Mouse (Mus musculus) cerebellum, postnatal 10 days (tissue): Measurements from ENCODE around the gene Espnl.

Experiments
- DNase-seq, 2 experiments: peaks; one replicate each; pipeline ENCODE4 v3.0.0; 2021; ENCODE audit warnings: mixed read lengths in 2 of 2

Espnl gene

GRCm38 (mm10) chr1:91324646-91325045 is 2.8 kb downstream of the Espnl start:
- DNase-seq, result no peak

GRCm38 (mm10) chr1:91325488-91326042 is 3.7 kb downstream of the Espnl start:
- DNase-seq, result no peak

GRCm38 (mm10) chr1:91332102-91332501 is 10.2 kb downstream of the Espnl start:
- DNase-seq, result no peak

GRCm38 (mm10) chr1:91333582-91333981 is 11.7 kb downstream of the Espnl start:
- no peak for DNase-seq

- no peak for DNase-seq
Measured at GRCm38 (mm10) chr1:91337355-91337754, 15.5 kb downstream of the Espnl start.

GRCm38 (mm10) chr1:91344001-91344400 is 22.1 kb downstream of the Espnl start:
- DNase-seq, result peak; percentile 60 to 69

- peak; percentile 70 to 74 for DNase-seq
Measured at GRCm38 (mm10) chr1:91344921-91345685, 23.2 kb downstream of the Espnl start.

GRCm38 (mm10) chr1:91346892-91347291 is 25.0 kb downstream of the Espnl start:
- peak; percentile 80 to 87 for DNase-seq

- no peak for DNase-seq
Measured at GRCm38 (mm10) chr1:91350841-91351240, 29.0 kb downstream of the Espnl start, which contains the start of gene Klhl30. Klhl30 (plus strand) TSS chr1:91351016.

- DNase-seq, result no peak
Measured at GRCm38 (mm10) chr1:91351249-91351648, 29.4 kb downstream of the Espnl start.

GRCm38 (mm10) chr1:91352277-91352676 is 30.4 kb downstream of the Espnl start:
- no peak for DNase-seq

GRCm38 (mm10) chr1:91356105-91356504 is 34.2 kb downstream of the Espnl start:
- no peak for DNase-seq

GRCm38 (mm10) chr1:91362113-91362512 is 40.2 kb downstream of the Espnl start:
- no peak for DNase-seq

GRCm38 (mm10) chr1:91364822-91365644 is 43.2 kb downstream of the Espnl start:
- no peak for DNase-seq

GRCm38 (mm10) chr1:91365816-91366214 is 43.9 kb downstream of the Espnl start:
- DNase-seq, result no peak

GRCm38 (mm10) chr1:91366215-91367108 is 44.6 kb downstream of the Espnl start, which contains the start of gene Erfe:
Erfe (plus strand) TSS chr1:91366430.
- DNase-seq, result peak; percentile 78 to 79

GRCm38 (mm10) chr1:91367295-91367694 is 45.4 kb downstream of the Espnl start:
- DNase-seq, result no peak

GRCm38 (mm10) chr1:91369408-91369807 is 47.5 kb downstream of the Espnl start:
- DNase-seq, result no peak

- DNase-seq, result no peak
Measured at GRCm38 (mm10) chr1:91370055-91370454, 48.2 kb downstream of the Espnl start.

- DNase-seq, result no peak
Measured at GRCm38 (mm10) chr1:91373414-91373835, 51.5 kb downstream of the Espnl start.

- peak; percentile 92 to 94 for DNase-seq
Measured at GRCm38 (mm10) chr1:91380453-91381090, 58.7 kb downstream of the Espnl start.

- no peak for DNase-seq
Measured at GRCm38 (mm10) chr1:91381091-91381471, 59.2 kb downstream of the Espnl start.
